Mouse (Mus musculus): ENCODE measurements at regions not wholly inside any gene's neighbourhood (a gene's known extent, or its start where the extent isn't known, plus 50 kb on each side); places are given as distances from the start of the nearest gene placed in this dataset.

GRCm38 (mm10) chr1:71900106-71901074, 247.4 kb upstream of the Fn1 start:
- no peak for DNase-seq (ENCODE audit: low spot score)

DNA sequence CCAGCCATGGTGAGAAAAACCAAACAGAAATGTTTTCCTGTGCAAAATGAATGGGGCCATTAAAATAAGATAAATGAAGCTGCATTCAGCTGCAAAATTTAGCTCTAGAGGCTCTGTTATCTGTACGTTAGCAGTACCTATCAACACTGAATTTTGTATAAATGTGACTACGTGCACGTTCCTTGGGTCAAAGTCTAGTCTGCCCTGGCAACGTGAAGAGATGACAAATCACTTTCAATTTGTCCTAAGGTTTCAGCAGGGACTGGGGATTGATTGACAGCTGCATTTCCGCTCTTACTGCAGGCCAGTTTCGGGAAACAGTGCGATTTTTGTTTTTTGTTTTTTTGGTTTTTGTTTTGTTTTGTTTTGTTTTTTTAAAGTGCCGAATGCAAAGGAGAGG, 246.1 kb upstream of the Fn1 start:
- no peak for DNase-seq (ENCODE audit: low spot score)

DNA sequence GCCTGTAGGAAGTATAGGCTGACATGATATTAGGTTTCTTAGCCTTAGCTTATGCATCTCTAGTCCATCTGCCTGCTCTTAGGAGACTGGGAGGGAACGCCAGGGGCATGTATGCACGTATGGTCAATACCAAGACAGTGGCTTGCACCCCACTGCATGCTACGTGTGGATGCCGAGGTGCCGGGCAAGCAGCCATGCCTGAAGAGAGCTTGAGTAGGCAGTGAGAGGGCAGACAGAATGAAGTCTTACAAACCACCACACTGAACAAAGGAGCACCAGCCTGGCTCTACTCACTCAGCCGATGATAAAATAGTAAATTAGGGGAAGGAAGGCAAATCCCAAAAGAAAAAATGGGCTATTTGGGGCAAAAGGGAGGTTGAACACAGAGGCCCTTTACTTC, 245.2 kb upstream of the Fn1 start:
- DNase-seq (ENCODE audit: low spot score) = no peak

DNA sequence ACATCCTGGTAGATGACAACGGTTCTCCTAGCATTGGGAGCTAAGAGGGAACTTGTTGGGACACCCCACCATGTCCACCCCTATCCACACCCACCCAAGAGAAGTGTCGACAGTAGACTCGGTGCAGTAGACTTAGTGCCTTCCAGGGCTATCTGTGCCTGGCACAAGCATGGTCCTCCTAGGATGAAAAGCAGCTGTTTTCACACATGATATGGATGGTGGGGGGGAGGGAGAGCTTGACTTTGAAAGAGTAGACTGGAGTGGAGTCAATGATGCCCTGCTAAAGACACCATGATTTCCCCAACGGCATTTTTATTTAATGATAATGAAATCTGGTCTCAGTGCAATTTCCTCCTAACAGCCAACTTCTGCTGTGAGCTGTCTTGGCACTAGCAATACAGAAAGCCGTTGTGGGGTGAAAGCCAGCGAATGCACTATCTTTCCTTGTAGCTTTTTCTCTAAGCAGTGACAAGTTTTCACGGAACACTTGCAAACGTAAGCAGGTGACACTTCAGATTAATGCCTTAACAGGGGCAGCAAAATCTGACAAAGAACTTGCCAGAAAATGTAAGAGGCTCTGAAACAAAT, 244.6 kb upstream of the Fn1 start:
- DNase-seq (ENCODE audit: low spot score) = no peak

GRCm38 (mm10) chr1:71896141-71896725, 243.2 kb upstream of the Fn1 start:
- DNase-seq (ENCODE audit: low spot score) = no peak

DNA sequence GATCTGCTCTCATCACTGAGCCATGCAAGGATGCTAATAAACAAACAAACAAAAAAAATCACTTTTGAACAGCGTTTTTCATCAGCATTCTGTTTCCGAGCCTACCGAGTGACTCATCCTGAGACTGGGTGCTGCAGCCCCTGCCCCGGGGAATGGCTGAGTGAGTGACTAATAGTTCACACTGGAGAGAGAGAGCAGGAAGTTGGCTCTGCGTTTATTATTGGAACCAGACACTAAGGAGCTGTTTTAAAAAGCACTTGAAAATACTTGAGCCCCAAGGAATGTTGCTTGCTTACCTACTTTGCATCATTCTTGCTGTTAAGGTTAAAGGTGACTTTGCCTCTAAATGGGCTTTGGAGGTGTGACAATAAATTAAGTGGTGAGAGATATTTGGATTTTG, 240.6 kb upstream of the Fn1 start:
- peak; percentile 44 for DNase-seq (ENCODE audit: low spot score)

DNA sequence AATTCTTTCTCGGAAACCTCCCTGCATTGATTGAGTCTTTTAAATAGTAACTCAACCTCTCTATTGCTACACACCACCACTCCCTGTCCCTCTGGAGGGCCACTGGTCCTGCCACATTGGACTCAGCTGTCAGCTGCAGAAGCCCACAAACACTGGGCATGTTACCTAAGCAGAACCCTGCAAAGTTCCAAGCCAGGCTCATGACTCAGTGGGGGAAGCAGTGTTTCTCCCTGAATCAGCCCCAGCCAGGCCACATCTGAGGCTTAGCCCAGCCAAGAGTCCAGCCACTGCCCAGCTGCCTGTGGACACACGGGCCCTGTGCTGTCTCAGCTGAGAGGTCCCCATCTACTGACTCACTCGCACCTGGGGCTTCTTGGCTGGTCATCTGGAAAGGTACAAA, 234.8 kb upstream of the Fn1 start:
- DNase-seq (ENCODE audit: low spot score) = no peak

- DNase-seq (ENCODE audit: low spot score) = no peak
Measured at GRCm38 (mm10) chr1:71886903-71887302, 233.9 kb upstream of the Fn1 start.

GRCm38 (mm10) chr1:71886233-71886632, 233.2 kb upstream of the Fn1 start:
- DNase-seq (ENCODE audit: low spot score) = no peak

- DNase-seq (ENCODE audit: low spot score) = no peak
Measured at GRCm38 (mm10) chr1:71881851-71882250, 228.9 kb upstream of the Fn1 start.

GRCm38 (mm10) chr1:71881191-71881590, 228.2 kb upstream of the Fn1 start:
- DNase-seq (ENCODE audit: low spot score) = no peak

GRCm38 (mm10) chr1:71880480-71880879, 227.5 kb upstream of the Fn1 start:
- DNase-seq (ENCODE audit: low spot score) = no peak

- no peak for DNase-seq (ENCODE audit: low spot score)
Measured at GRCm38 (mm10) chr1:71876712-71877401, 223.9 kb upstream of the Fn1 start.

- DNase-seq (ENCODE audit: low spot score) = no peak
Measured at GRCm38 (mm10) chr1:71874037-71874436, 221.0 kb upstream of the Fn1 start.

DNA sequence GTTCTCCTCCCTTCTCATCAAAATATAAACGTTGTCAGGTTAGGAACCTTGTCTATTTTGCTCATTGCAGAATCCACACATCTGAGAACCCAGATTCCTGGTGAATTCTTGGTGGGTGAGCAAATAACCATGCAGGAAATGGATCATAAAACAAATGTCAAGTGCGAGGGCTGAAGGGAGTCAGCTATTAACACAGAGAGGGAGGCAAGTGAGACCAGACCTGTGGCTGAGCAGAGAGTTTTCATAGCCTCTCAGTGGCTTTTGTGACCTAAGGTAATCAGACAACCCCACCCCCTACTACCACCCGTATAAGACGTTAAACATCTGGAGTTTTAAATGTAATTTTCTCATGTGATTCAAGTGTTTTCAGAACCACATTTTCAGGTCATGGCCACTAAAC, 212.7 kb upstream of the Fn1 start:
- DNase-seq (ENCODE audit: low spot score) = peak; percentile 30

DNA sequence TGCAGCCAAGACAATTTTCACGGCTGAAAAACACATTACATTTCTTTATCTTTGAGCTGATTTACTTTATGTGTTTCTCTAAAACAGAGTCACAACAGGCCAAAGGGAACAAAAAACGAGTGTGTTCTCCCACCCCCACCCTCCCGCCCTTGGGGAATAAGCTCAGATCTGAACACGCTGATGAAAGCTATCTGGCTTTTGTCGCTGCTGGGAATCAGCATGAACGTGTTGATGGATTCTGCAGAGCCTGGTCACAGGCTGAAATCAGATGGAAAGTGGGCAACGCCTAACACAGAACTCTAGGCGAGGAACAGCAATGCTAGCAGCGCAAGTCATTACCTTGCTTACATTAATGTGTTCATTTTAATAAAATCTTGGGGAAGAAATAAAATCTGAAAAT, 211.7 kb upstream of the Fn1 start:
- DNase-seq (ENCODE audit: low spot score) = no peak

DNA sequence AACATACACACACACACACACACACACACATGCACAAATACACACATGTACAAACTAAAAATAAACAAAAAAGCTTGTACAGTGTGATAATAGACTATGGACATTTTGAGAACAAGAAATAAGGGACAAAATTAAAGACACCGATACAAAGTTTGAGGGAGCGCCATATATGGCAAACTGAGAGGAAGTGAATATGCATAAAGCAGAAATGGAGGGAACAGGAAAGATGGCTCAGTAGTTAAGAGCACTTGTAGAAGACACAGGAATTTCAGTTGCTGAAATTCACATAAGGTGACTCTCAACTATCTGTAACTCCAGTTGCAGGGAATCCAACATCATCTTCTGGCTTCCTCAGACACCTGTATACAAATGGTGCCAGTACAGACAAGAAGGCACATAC, 200.2 kb upstream of the Fn1 start:
- no peak for DNase-seq (ENCODE audit: low spot score)

GRCm38 (mm10) chr1:71851268-71851667, 198.3 kb upstream of the Fn1 start:
- no peak for DNase-seq (ENCODE audit: low spot score)

GRCm38 (mm10) chr1:71848656-71849055, 195.7 kb upstream of the Fn1 start:
- no peak for DNase-seq (ENCODE audit: low spot score)

- no peak for DNase-seq (ENCODE audit: low spot score)
Measured at GRCm38 (mm10) chr1:71844938-71845685, 192.1 kb upstream of the Fn1 start.

- DNase-seq (ENCODE audit: low spot score) = peak; percentile 75
Measured at GRCm38 (mm10) chr1:71837764-71838163, 184.8 kb upstream of the Fn1 start.

All from embryo, embryonic 10.5 days (tissue).